Mouse (Mus musculus) intestine, postnatal 0 days (tissue): Measurements from ENCODE around the gene Faap20. TPM values are rescaled to one million over a fixed set of nuclear protein-coding genes. Genes with fewer than 3 reads are reported as not detected.

ENCODE experiments used
- ATAC-seq: fragments of 200-750 bp; cut with Nextera tagmentation; 2 replicates; pipeline ENCODE4 v1.8.0; 2017; ENCODE audit warnings: mild to moderate bottlenecking, moderate TSS enrichment, moderate library complexity
- H3K27ac ChIP-seq: fragments of 300-500 bp; sonication (generic); 2 replicates; pipeline ENCODE4 v1.5.1; 2014; ENCODE audit warnings: mild to moderate bottlenecking, low read depth, low read length, moderate library complexity
- H3K27me3 ChIP-seq: fragments of 300-500 bp; sonication (generic); replicated peaks from 2 replicates; pipeline ENCODE4 v1.6.1; 2014; ENCODE audit warnings: low read length, mixed read lengths; ENCODE audit not compliant: control insufficient read depth, insufficient read depth
- H3K36me3 ChIP-seq: fragments of 300-500 bp; sonication (generic); 2 replicates; pipeline ENCODE4 v1.6.1; 2014; ENCODE audit warnings: mild to moderate bottlenecking, moderate library complexity; ENCODE audit not compliant: control insufficient read depth, insufficient read depth
- H3K4me1 ChIP-seq: fragments of 300-500 bp; sonication (generic); replicated peaks from 2 replicates; pipeline ENCODE4 v1.6.1; 2014; ENCODE audit warnings: antibody characterized with exemption, low read length, mixed read lengths; ENCODE audit not compliant: control insufficient read depth, insufficient read depth
- H3K4me2 ChIP-seq: fragments of 300-500 bp; sonication (generic); replicated peaks from 2 replicates; pipeline ENCODE4 v1.6.1; 2014; ENCODE audit warnings: low read depth, mild to moderate bottlenecking, moderate library complexity
- H3K4me3 ChIP-seq: fragments of 300-500 bp; sonication (generic); 2 replicates; pipeline ENCODE4 v1.5.1; 2014; ENCODE audit warnings: low read depth, low read length
- H3K9ac ChIP-seq: fragments of 300-500 bp; sonication (generic); 2 replicates; pipeline ENCODE4 v1.6.1; 2014; ENCODE audit warnings: mild to moderate bottlenecking, low read depth, low read length
- H3K9me3 ChIP-seq: fragments of 300-500 bp; sonication (generic); 2 replicates; pipeline ENCODE4 v1.6.1; 2016; ENCODE audit warnings: mixed run types; ENCODE audit not compliant: control insufficient read depth
- CTCF ChIP-seq: sonication (generic); IDR thresholded peaks from 2 replicates; pipeline ENCODE4 v1.5.1; 2016; ENCODE audit warnings: low read depth, mild to moderate bottlenecking, control low read depth, antibody characterized with exemption, moderate library complexity
- WGBS: fragments of 180-500 bp; shearing (Covaris S2); extraction: QIAGEN DNeasy Blood & Tissue Kit; methylation state at CpG from one replicate; pipeline ENCODE4 v1.1.7; 2014; 5-methylcytosine and 5-hydroxymethylcytosine counted together
- polyA plus RNA-seq: library from polyadenylated mRNA; unstranded; fragments of >200 nt; fragmentation: Nextera tagmentation; extraction: Ambion mirVana; gene quantifications from 2 replicates; pipeline ENCODE4 v1.2.1, GENCODE M21; 2015

The Faap20 gene
- polyA plus RNA-seq, 1 experiment from 2014 or later, result 57.8 TPM

GRCm38 (mm10) chr4:155300421-155301097 lies 51.0 kb downstream of the Faap20 start:
- Histone ChIP-seq H3K36me3 (no peaks in the 10 kb centered on the region; the same call in 1 of the 2 replicates), H3K4me1 (no peaks in the 10 kb centered on the region), H3K27me3 (no peaks in the 10 kb centered on the region), H3K4me3 (no peak overlapping the region), H3K9me3 (no peaks in the 10 kb centered on the region), H3K9ac (no peak overlapping the region), H3K27ac (no peak overlapping the region), H3K4me2 (no peak overlapping the region)
- TF ChIP-seq CTCF, result no peak
- WGBS, result 68% methylated on average over 21 of the region's 21 CpGs
- no peak for ATAC-seq

- no peak for TF ChIP-seq CTCF
- no peak overlapping the region for H3K27ac ChIP-seq
- no peaks in the 10 kb centered on the region for H3K4me1 ChIP-seq
- H3K4me2 ChIP-seq, result no peak overlapping the region
- no peaks in the 10 kb centered on the region for H3K9me3 ChIP-seq
- no peak for ATAC-seq
- no peak overlapping the region for H3K4me3 ChIP-seq
- H3K9ac ChIP-seq, result no peak overlapping the region
- WGBS, result 86% methylated on average over 7 of the region's 7 CpGs
- no peaks in the 10 kb centered on the region; the same call in 1 of the 2 replicates for H3K36me3 ChIP-seq
- no peaks in the 10 kb centered on the region for H3K27me3 ChIP-seq
Measured at GRCm38 (mm10) chr4:155301098-155301447, 51.5 kb downstream of the Faap20 start.

GRCm38 (mm10) chr4:155301965-155302364 lies 52.4 kb downstream of the Faap20 start:
- H3K9me3 ChIP-seq, result no peaks in the 10 kb centered on the region
- TF ChIP-seq CTCF, result no peak
- no peak overlapping the region for H3K4me2 ChIP-seq
- H3K4me3 ChIP-seq, result no peak overlapping the region
- 42% methylated on average over 4 of the region's 4 CpGs for WGBS
- no peaks in the 10 kb centered on the region for H3K4me1 ChIP-seq
- ATAC-seq, result no peak
- H3K9ac ChIP-seq, result no peak overlapping the region
- no peaks in the 10 kb centered on the region; the same call in 1 of the 2 replicates for H3K36me3 ChIP-seq
- H3K27me3 ChIP-seq, result no peaks in the 10 kb centered on the region
- H3K27ac ChIP-seq, result no peak overlapping the region

DNA sequence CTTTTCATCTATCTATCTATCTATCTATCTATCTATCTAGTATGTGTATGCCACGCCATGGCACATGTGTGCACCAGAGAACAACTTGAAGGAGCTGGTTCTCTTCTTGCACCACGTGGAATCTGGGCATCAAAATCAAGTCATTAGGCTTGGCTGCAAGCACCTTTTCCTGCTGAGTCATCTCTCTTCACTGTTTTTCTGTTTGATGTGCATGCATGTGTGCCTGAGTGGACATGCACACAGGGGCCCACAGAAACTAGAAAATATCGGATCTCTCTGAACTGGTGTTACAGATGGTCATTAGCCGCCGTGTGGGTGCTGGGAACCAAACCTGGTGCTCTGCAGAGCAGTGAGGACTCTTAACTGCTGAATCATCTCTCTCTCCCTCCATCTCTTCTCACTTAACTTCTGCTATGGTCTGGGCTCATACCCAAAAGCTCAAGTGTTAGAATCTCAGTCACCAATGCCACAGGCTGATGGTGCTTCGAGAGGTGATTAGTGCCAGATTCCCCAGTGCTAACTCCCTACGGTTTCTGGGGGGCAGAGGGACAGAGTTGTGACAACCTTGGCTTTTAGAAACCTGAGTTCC lies 55.0 kb downstream of the Faap20 start:
- WGBS, result 87% methylated on average over 7 of the region's 7 CpGs
- Histone ChIP-seq H3K4me2 (no peak overlapping the region), H3K9ac (no peak overlapping the region), H3K27ac (no peak overlapping the region), H3K27me3 (no peaks in the 10 kb centered on the region), H3K36me3 (no peaks in the 10 kb centered on the region; the same call in 1 of the 2 replicates), H3K9me3 (no peaks in the 10 kb centered on the region), H3K4me1 (no peaks in the 10 kb centered on the region), H3K4me3 (no peak overlapping the region)
- no peak for ATAC-seq
- no peak for TF ChIP-seq CTCF

DNA sequence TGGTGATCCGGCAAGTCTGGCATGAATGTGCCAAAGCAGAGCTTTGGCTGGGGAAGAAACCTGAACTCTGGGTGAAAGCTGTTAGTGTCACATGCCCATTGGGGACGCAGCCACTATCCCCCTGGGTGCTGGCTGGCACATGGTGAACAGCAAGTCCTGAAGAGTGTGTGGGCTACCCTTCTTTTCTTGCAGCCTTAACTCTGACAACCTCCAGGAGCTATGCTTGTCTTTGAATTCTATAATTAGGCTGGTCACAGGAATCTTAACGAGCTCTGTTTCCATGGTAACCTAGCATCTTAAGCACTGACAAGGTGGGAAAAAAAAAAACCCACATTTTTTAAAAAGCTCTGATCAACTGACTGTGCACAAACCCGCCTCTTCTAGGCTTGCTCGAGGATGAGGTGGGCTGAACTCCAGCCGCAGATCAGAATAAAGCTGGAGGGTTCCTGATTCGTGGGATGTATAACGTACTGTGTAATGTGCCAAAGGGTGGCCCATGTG lies 56.0 kb downstream of the Faap20 start:
- Histone ChIP-seq H3K4me3 (no peak overlapping the region), H3K9ac (no peak overlapping the region), H3K4me1 (no peaks in the 10 kb centered on the region), H3K27ac (no peak overlapping the region), H3K9me3 (no peaks in the 10 kb centered on the region), H3K4me2 (no peak overlapping the region), H3K27me3 (no peaks in the 10 kb centered on the region), H3K36me3 (no peaks in the 10 kb centered on the region; the same call in 1 of the 2 replicates)
- no peak for TF ChIP-seq CTCF
- ATAC-seq, result no peak
- WGBS, result 81% methylated on average over 8 of the region's 8 CpGs

Other genes starting within 250 kb of the Faap20 start
- gene Plch2, start 193.0 kb upstream of the Faap20 start, polyA plus RNA-seq, result 5.3 and 5.7 TPM in 2 replicates
- gene Pex10, start 182.8 kb upstream of the Faap20 start, polyA plus RNA-seq, result 11.7 and 12.9 TPM in 2 replicates
- gene Rer1, start 163.4 kb upstream of the Faap20 start, polyA plus RNA-seq, result 277 and 297 TPM in 2 replicates
- gene Morn1, start 163.2 kb upstream of the Faap20 start, polyA plus RNA-seq, result 1.8 and 2.2 TPM in 2 replicates
- gene Ski, start 27.2 kb upstream of the Faap20 start, polyA plus RNA-seq, result 13.3 and 14.0 TPM in 2 replicates
- gene Prkcz, start 111.6 kb downstream of the Faap20 start, polyA plus RNA-seq, result 31.7 and 38.8 TPM in 2 replicates
- gene Gabrd, start 148.3 kb downstream of the Faap20 start, polyA plus RNA-seq, result 0.16 and 0.21 TPM in 2 replicates
- gene Cfap74, start 159.4 kb downstream of the Faap20 start, polyA plus RNA-seq, result 0.50 and 0.52 TPM in 2 replicates
- 15.9 and 16.2 TPM in 2 replicates for gene Tmem52, start 219.3 kb downstream of the Faap20 start, polyA plus RNA-seq
- 336 and 354 TPM in 2 replicates for gene Gnb1, start 241.6 kb downstream of the Faap20 start, polyA plus RNA-seq